Mouse (Mus musculus) induced T-regulatory cell, adult 2 months (primary cell): Measurements from ENCODE around the gene Nfib.

Experiments used
- DNase-seq: peaks from one replicate; pipeline ENCODE4 v3.0.0-alpha.2; 2012; ENCODE audit warnings: low read depth

Gene Nfib

GRCm38 (mm10) chr4:82704841-82705794 lies at the start of gene Nfib:
Gene Nfib (minus strand): TSS chr4:82705750.
- no peak for DNase-seq

GRCm38 (mm10) chr4:82735764-82736163 lies 30.2 kb upstream of the Nfib start:
- DNase-seq = no peak

GRCm38 (mm10) chr4:82734765-82735481 lies 29.4 kb upstream of the Nfib start:
- no peak for DNase-seq

GRCm38 (mm10) chr4:82734348-82734747 lies 28.8 kb upstream of the Nfib start:
- DNase-seq = no peak

GRCm38 (mm10) chr4:82733636-82734035 lies 28.1 kb upstream of the Nfib start:
- no peak for DNase-seq

GRCm38 (mm10) chr4:82730248-82730887 lies 24.8 kb upstream of the Nfib start:
- DNase-seq = no peak

GRCm38 (mm10) chr4:82724058-82724457 lies 18.5 kb upstream of the Nfib start:
- no peak for DNase-seq

GRCm38 (mm10) chr4:82723048-82723447 lies 17.5 kb upstream of the Nfib start:
- DNase-seq = no peak

- DNase-seq = no peak
Measured at GRCm38 (mm10) chr4:82715833-82716232, 10.3 kb upstream of the Nfib start.

GRCm38 (mm10) chr4:82711611-82712295 lies 6.2 kb upstream of the Nfib start:
- no peak for DNase-seq

- no peak for DNase-seq
Measured at GRCm38 (mm10) chr4:82709666-82710065, 4.1 kb upstream of the Nfib start.

- DNase-seq = no peak
Measured at GRCm38 (mm10) chr4:82706012-82706411, 462 bp upstream of the Nfib start.

- no peak for DNase-seq
Measured at GRCm38 (mm10) chr4:82704079-82704830, 1.3 kb downstream of the Nfib start.

GRCm38 (mm10) chr4:82702808-82703207 lies 2.7 kb downstream of the Nfib start:
- DNase-seq = no peak

GRCm38 (mm10) chr4:82699504-82699903 lies 6.0 kb downstream of the Nfib start:
- no peak for DNase-seq

- no peak for DNase-seq
Measured at GRCm38 (mm10) chr4:82698616-82699015, 6.9 kb downstream of the Nfib start.

- DNase-seq = no peak
Measured at GRCm38 (mm10) chr4:82697151-82697550, 8.4 kb downstream of the Nfib start.

- DNase-seq = no peak
Measured at GRCm38 (mm10) chr4:82695760-82696501, 9.6 kb downstream of the Nfib start.

GRCm38 (mm10) chr4:82692009-82692326 lies 13.6 kb downstream of the Nfib start:
- DNase-seq = no peak

GRCm38 (mm10) chr4:82691126-82692008 lies 14.2 kb downstream of the Nfib start:
- DNase-seq = no peak
